Mouse (Mus musculus): ENCODE data around the gene Ankfn1.

Ankfn1 gene

GRCm38 (mm10) chr11:89363981-89364380 lies 413.5 kb downstream of the Ankfn1 start:
- no peak for DNase-seq (ENCODE audit: low spot score)

- DNase-seq (ENCODE audit: low spot score), result no peak
These were observed 416.6 kb downstream of the Ankfn1 start for GRCm38 (mm10) chr11:89360895-89361294.

- DNase-seq (ENCODE audit: low spot score), result no peak
These were observed 418.9 kb downstream of the Ankfn1 start for GRCm38 (mm10) chr11:89358546-89358945.

- DNase-seq (ENCODE audit: low spot score), result no peak
These were observed 421.0 kb downstream of the Ankfn1 start for GRCm38 (mm10) chr11:89356479-89356878.

GRCm38 (mm10) chr11:89356018-89356417 lies 421.4 kb downstream of the Ankfn1 start:
- DNase-seq (ENCODE audit: low spot score), result no peak

- DNase-seq (ENCODE audit: low spot score), result no peak
These were observed 437.2 kb downstream of the Ankfn1 start for GRCm38 (mm10) chr11:89340238-89340637.
